Mouse (Mus musculus) liver, adult 2 months (tissue): ENCODE results near the gene Lztr1. TPM values are rescaled to one million over a fixed set of nuclear protein-coding genes. Genes with fewer than 3 reads are reported as not detected.
A peak's percentile ranks its signal among the peaks of the same experiment; 100 is the strongest.

Experiments used
- DNase-seq: peaks from one replicate; pipeline ENCODE4 v3.0.0-alpha.2; 2011; ENCODE audit warnings: low read depth, low spot score; ENCODE audit errors: extremely low read depth
- H3K27ac ChIP-seq: fragments of 200-500 bp; replicated peaks from 2 replicates; pipeline ENCODE4 v1.5.1; 2012; ENCODE audit warnings: low read depth, mild to moderate bottlenecking, control low read depth, inconsistent platforms, low read length; ENCODE audit not compliant: insufficient read depth
- H3K27me3 ChIP-seq: fragments of 200-500 bp; 2 replicates; pipeline ENCODE4 v1.6.1; 2012; ENCODE audit warnings: mild to moderate bottlenecking, moderate library complexity, low read length, inconsistent platforms; ENCODE audit not compliant: control insufficient read depth, insufficient read depth
- H3K36me3 ChIP-seq: fragments of 200-500 bp; 2 replicates; pipeline ENCODE4 v1.6.1; 2012; ENCODE audit warnings: low read length, inconsistent platforms; ENCODE audit not compliant: control insufficient read depth, insufficient read depth
- H3K4me1 ChIP-seq: fragments of 200-500 bp; 2 replicates; pipeline ENCODE4 v1.6.1; 2011; ENCODE audit warnings: low read length; ENCODE audit not compliant: control insufficient read depth, insufficient read depth
- H3K4me3 ChIP-seq: fragments of 200-500 bp; 2 replicates; pipeline ENCODE4 v1.5.1; 2011; ENCODE audit warnings: low read depth, mild to moderate bottlenecking, control low read depth, low read length, moderate library complexity; ENCODE audit not compliant: insufficient read depth
- H3K79me2 ChIP-seq: fragments of 200-500 bp; 2 replicates; pipeline ENCODE4 v1.6.1; 2012; ENCODE audit warnings: inconsistent platforms, mild to moderate bottlenecking, low read length, moderate library complexity; ENCODE audit not compliant: control insufficient read depth, insufficient read depth
- H3K9ac ChIP-seq: fragments of 200-500 bp; 2 replicates; pipeline ENCODE4 v1.6.1; 2012; ENCODE audit warnings: low read depth, mild to moderate bottlenecking, control low read depth, inconsistent platforms, low read length
- CTCF ChIP-seq: fragments of 200-500 bp; IDR thresholded peaks from 2 replicates; pipeline ENCODE4 v1.5.1; 2011; ENCODE audit warnings: low read depth, low read length, control low read depth
- POLR2A ChIP-seq: fragments of 200-500 bp; IDR thresholded peaks from 2 replicates; pipeline ENCODE4 v1.6.1; 2011; ENCODE audit warnings: low read length, control low read depth; ENCODE audit not compliant: insufficient read depth; ENCODE audit errors: extremely low read depth
- WGBS: fragments of 180-500 bp; shearing (Covaris S2); methylation state at CpG from one replicate; pipeline ENCODE4 v1.1.7; 2018; 5-methylcytosine and 5-hydroxymethylcytosine counted together
- polyA plus RNA-seq: library from polyadenylated mRNA; depleted of rRNA; stranded (reverse); fragments of >200 nt; gene quantifications from 2 replicates; pipeline ENCODE4 v1.2.3, GENCODE M21; 2012
- total RNA-seq: library from RNA; depleted of rRNA; stranded (reverse); fragments of >200 nt; gene quantifications from 2 replicates; pipeline ENCODE4 v1.2.3, GENCODE M21; 2014

Gene Lztr1
- total and polyA plus RNA-seq, 2 experiments = 39.0 to 96.7 TPM

GRCm38 (mm10) chr16:17526223-17526622, 17.7 kb downstream of the Lztr1 start:
- no peak for DNase-seq
- no peak overlapping the region for H3K27ac ChIP-seq
- H3K4me3 ChIP-seq = no peak overlapping the region
- H3K4me1 ChIP-seq = peaks cover 4% of the 10 kb centered on the region
- H3K36me3 ChIP-seq = peaks cover 10% of the 10 kb centered on the region; the same call in 1 of the 2 replicates
- no peak for TF ChIP-seq POLR2A
- no peak for TF ChIP-seq CTCF
- no peaks in the 10 kb centered on the region for H3K27me3 ChIP-seq
- 87% methylated on average over 6 of the region's 6 CpGs for WGBS
- no peak overlapping the region for H3K9ac ChIP-seq
- peaks cover 3% of the 10 kb centered on the region; the same call in 1 of the 2 replicates for H3K79me2 ChIP-seq

GRCm38 (mm10) chr16:17527606-17528005, 19.1 kb downstream of the Lztr1 start:
- no peak for DNase-seq
- Histone ChIP-seq H3K4me1 (peaks cover 10% of the 10 kb centered on the region), H3K27ac (no peak overlapping the region), H3K27me3 (no peaks in the 10 kb centered on the region), H3K79me2 (peaks cover 3% of the 10 kb centered on the region; the same call in 1 of the 2 replicates), H3K9ac (no peak overlapping the region), H3K4me3 (no peak overlapping the region), H3K36me3 (peaks cover 8% of the 10 kb centered on the region; the same call in 1 of the 2 replicates)
- no peak for TF ChIP-seq CTCF
- TF ChIP-seq POLR2A = no peak

- TF ChIP-seq CTCF (no peak), POLR2A (no peak)
- Histone ChIP-seq H3K4me3 (no peak overlapping the region), H3K36me3 (peaks cover 8% of the 10 kb centered on the region; the same call in 1 of the 2 replicates), H3K4me1 (peaks cover 12% of the 10 kb centered on the region), H3K27ac (no peak overlapping the region), H3K79me2 (peaks cover 3% of the 10 kb centered on the region; the same call in 1 of the 2 replicates), H3K9ac (no peak overlapping the region), H3K27me3 (no peaks in the 10 kb centered on the region)
- WGBS = 97% methylated on average over 13 of the region's 13 CpGs
- no peak for DNase-seq
Measured at GRCm38 (mm10) chr16:17528276-17528675, 19.8 kb downstream of the Lztr1 start.

- TF ChIP-seq CTCF (no peak), POLR2A (no peak)
- H3K79me2 ChIP-seq = peaks cover 3% of the 10 kb centered on the region; the same call in 1 of the 2 replicates
Measured at GRCm38 (mm10) chr16:17529981-17530586, 21.6 kb downstream of the Lztr1 start.

GRCm38 (mm10) chr16:17530640-17531288, 22.3 kb downstream of the Lztr1 start, which contains the start of gene Thap7:
Gene Thap7, minus strand, starts transcription at chr16:17531136.
- peak within 1 kb of the TSS; percentile 73 for H3K4me3 ChIP-seq
- WGBS = under 1% methylated on average over 67 of the region's 67 CpGs
- DNase-seq = peak; percentile 83

More at GRCm38 (mm10) chr16:17529981-17530586, 21.6 kb downstream of the Lztr1 start:
- Histone ChIP-seq H3K4me1 (peaks cover 12% of the 10 kb centered on the region), H3K36me3 (peaks cover 5% of the 10 kb centered on the region; the same call in 1 of the 2 replicates), H3K4me3 (peak overlapping the region; percentile 73), H3K9ac (peak overlapping the region; percentile 83), H3K27me3 (no peaks in the 10 kb centered on the region), H3K27ac (peak overlapping the region; percentile 86)
- DNase-seq = peak; percentile 21
- WGBS = 14% methylated on average over 17 of the region's 17 CpGs

More at GRCm38 (mm10) chr16:17530640-17531288, 22.3 kb downstream of the Lztr1 start, which contains the start of gene Thap7:
- TF ChIP-seq CTCF (no peak), POLR2A (peak; percentile 74)
- H3K36me3 ChIP-seq = peaks cover 5% of the 10 kb centered on the region; the same call in 1 of the 2 replicates
- peaks cover 12% of the 10 kb centered on the region for H3K4me1 ChIP-seq
- peak within 1 kb of the TSS; percentile 83 for H3K9ac ChIP-seq
- H3K27me3 ChIP-seq = no peaks in the 10 kb centered on the region
- peak within 1 kb of the TSS; percentile 87 for H3K27ac ChIP-seq
- H3K79me2 ChIP-seq = peaks cover 3% of the 10 kb centered on the region; the same call in 1 of the 2 replicates
